Mouse (Mus musculus) lung, postnatal 0 days (tissue): ENCODE results near the gene Ufd1.

ENCODE experiments used
- CTCF ChIP-seq: IDR thresholded peaks from 2 replicates; pipeline ENCODE4 v1.5.1; 2016; ENCODE audit warnings: antibody characterized with exemption, mild to moderate bottlenecking
- EP300 ChIP-seq: IDR thresholded peaks from 2 replicates; pipeline ENCODE4 v1.6.1; 2016; ENCODE audit warnings: antibody characterized with exemption, mild to moderate bottlenecking, control low read depth

- TF ChIP-seq EP300 (no peak), CTCF (no peak)
These were observed 26.6 kb upstream of the Ufd1 start for GRCm38 (mm10) chr16:18785025-18785424.
